Mouse (Mus musculus): ENCODE data around the gene Reep3. TPM values are rescaled to one million over a fixed set of nuclear protein-coding genes. Genes with fewer than 3 reads are reported as not detected.

Reep3 gene
- polyA plus RNA-seq, 1 experiment from 2014 or later = 31.7 TPM

GRCm38 (mm10) chr10:67071389-67071788, 25.4 kb downstream of the Reep3 start:
- no peak overlapping the region for H3K27ac ChIP-seq (replicated peaks)
- no peak for DNase-seq (ENCODE audit: low spot score)
- 88% methylated on average over 4 of the region's 4 CpGs for WGBS
- H3K4me3 ChIP-seq = no peak overlapping the region
- H3K9me3 ChIP-seq (replicated peaks) = peaks cover 8% of the 10 kb centered on the region; the same call in 1 of the 2 replicates
- H3K4me1 ChIP-seq = peaks cover under 1% of the 10 kb centered on the region; the same call in 1 of the 2 replicates
- no peaks in the 10 kb centered on the region for H3K27me3 ChIP-seq (ENCODE audit: low read depth, poor library complexity, severe bottlenecking)
- H3K36me3 ChIP-seq = 0 out of 2 replicates have a peak, but pooled peaks cover 6% of the 10 kb centered on the region

GRCm38 (mm10) chr10:67069013-67069412, 27.7 kb downstream of the Reep3 start:
- 89% methylated on average over 10 of the region's 10 CpGs for WGBS
- peaks cover 9% of the 10 kb centered on the region for H3K4me1 ChIP-seq
- peaks cover 8% of the 10 kb centered on the region; the same call in 1 of the 2 replicates for H3K9me3 ChIP-seq (replicated peaks)
- no peak overlapping the region for H3K27ac ChIP-seq (replicated peaks)
- H3K27me3 ChIP-seq (ENCODE audit: low read depth, poor library complexity, severe bottlenecking) = no peaks in the 10 kb centered on the region
- DNase-seq (ENCODE audit: low spot score) = no peak
- H3K36me3 ChIP-seq = 0 out of 2 replicates have a peak, but pooled peaks cover 6% of the 10 kb centered on the region
- H3K4me3 ChIP-seq = no peak overlapping the region

GRCm38 (mm10) chr10:67066421-67066820, 30.3 kb downstream of the Reep3 start:
- H3K27me3 ChIP-seq (ENCODE audit: low read depth, poor library complexity, severe bottlenecking) = no peaks in the 10 kb centered on the region
- DNase-seq (ENCODE audit: low spot score) = no peak
- H3K4me1 ChIP-seq = peaks cover 17% of the 10 kb centered on the region
- H3K27ac ChIP-seq (replicated peaks) = no peak overlapping the region
- 79% methylated on average over 3 of the region's 3 CpGs for WGBS
- H3K36me3 ChIP-seq = 0 out of 2 replicates have a peak, but pooled peaks cover 6% of the 10 kb centered on the region
- H3K9me3 ChIP-seq (replicated peaks) = peaks cover 3% of the 10 kb centered on the region; the same call in 1 of the 2 replicates
- no peak overlapping the region for H3K4me3 ChIP-seq

- Histone ChIP-seq H3K27me3 (ENCODE audit: low read depth, poor library complexity, severe bottlenecking) (no peaks in the 10 kb centered on the region), H3K4me3 (no peak overlapping the region), H3K36me3 (0 out of 2 replicates have a peak, but pooled peaks cover 6% of the 10 kb centered on the region), H3K27ac (replicated peaks) (peak overlapping the region; percentile 50), H3K9me3 (replicated peaks) (peaks cover 3% of the 10 kb centered on the region; the same call in 1 of the 2 replicates), H3K4me1 (peaks cover 21% of the 10 kb centered on the region)
- WGBS = 62% methylated on average over 5 of the region's 5 CpGs
- DNase-seq (ENCODE audit: low spot score) = no peak
These were observed 30.8 kb downstream of the Reep3 start for GRCm38 (mm10) chr10:67065927-67066326.

- DNase-seq (ENCODE audit: low spot score) = no peak
- Histone ChIP-seq H3K9me3 (replicated peaks) (peaks cover 3% of the 10 kb centered on the region; the same call in 1 of the 2 replicates), H3K27me3 (ENCODE audit: low read depth, poor library complexity, severe bottlenecking) (no peaks in the 10 kb centered on the region), H3K36me3 (0 out of 2 replicates have a peak, but pooled peaks cover 4% of the 10 kb centered on the region), H3K27ac (replicated peaks) (peak overlapping the region; percentile 50; the same call in 1 of the 2 replicates), H3K4me1 (peaks cover 21% of the 10 kb centered on the region), H3K4me3 (no peak overlapping the region)
- 88% methylated on average over 7 of the region's 7 CpGs for WGBS
These were observed 31.4 kb downstream of the Reep3 start for GRCm38 (mm10) chr10:67065277-67065887.

GRCm38 (mm10) chr10:67061823-67062222, 34.9 kb downstream of the Reep3 start:
- Histone ChIP-seq H3K4me1 (peaks cover 21% of the 10 kb centered on the region), H3K27ac (replicated peaks) (0 out of 2 replicates have a peak overlapping the region, but pooled peaks have one; percentile 50), H3K4me3 (no peak overlapping the region), H3K27me3 (ENCODE audit: low read depth, poor library complexity, severe bottlenecking) (no peaks in the 10 kb centered on the region), H3K36me3 (no peaks in the 10 kb centered on the region), H3K9me3 (replicated peaks) (no peaks in the 10 kb centered on the region)
- DNase-seq (ENCODE audit: low spot score) = no peak
- WGBS = 75% methylated on average over 4 of the region's 4 CpGs

- peaks cover 21% of the 10 kb centered on the region for H3K4me1 ChIP-seq
- no peaks in the 10 kb centered on the region for H3K27me3 ChIP-seq (ENCODE audit: low read depth, poor library complexity, severe bottlenecking)
- WGBS = 63% methylated on average over 10 of the region's 10 CpGs
- peak overlapping the region; percentile 43 for H3K27ac ChIP-seq (replicated peaks)
- DNase-seq (ENCODE audit: low spot score) = no peak
- H3K9me3 ChIP-seq (replicated peaks) = no peaks in the 10 kb centered on the region
- no peak overlapping the region for H3K4me3 ChIP-seq
- no peaks in the 10 kb centered on the region for H3K36me3 ChIP-seq
These were observed 35.4 kb downstream of the Reep3 start for GRCm38 (mm10) chr10:67061367-67061801.

GRCm38 (mm10) chr10:67058702-67059101, 38.0 kb downstream of the Reep3 start:
- no peaks in the 10 kb centered on the region for H3K9me3 ChIP-seq (replicated peaks)
- H3K4me3 ChIP-seq = no peak overlapping the region
- no peaks in the 10 kb centered on the region for H3K36me3 ChIP-seq
- no peaks in the 10 kb centered on the region for H3K27me3 ChIP-seq (ENCODE audit: low read depth, poor library complexity, severe bottlenecking)
- WGBS = 88% methylated on average over 6 of the region's 6 CpGs
- H3K27ac ChIP-seq (replicated peaks) = no peak overlapping the region
- no peak for DNase-seq (ENCODE audit: low spot score)
- H3K4me1 ChIP-seq = peaks cover 11% of the 10 kb centered on the region

GRCm38 (mm10) chr10:67058297-67058696, 38.4 kb downstream of the Reep3 start:
- H3K4me3 ChIP-seq = no peak overlapping the region
- no peaks in the 10 kb centered on the region for H3K36me3 ChIP-seq
- 88% methylated on average over 7 of the region's 7 CpGs for WGBS
- H3K9me3 ChIP-seq (replicated peaks) = no peaks in the 10 kb centered on the region
- H3K4me1 ChIP-seq = peaks cover 16% of the 10 kb centered on the region
- H3K27ac ChIP-seq (replicated peaks) = no peak overlapping the region
- DNase-seq (ENCODE audit: low spot score) = no peak
- H3K27me3 ChIP-seq (ENCODE audit: low read depth, poor library complexity, severe bottlenecking) = no peaks in the 10 kb centered on the region

- H3K36me3 ChIP-seq = no peaks in the 10 kb centered on the region
- H3K4me1 ChIP-seq = peaks cover 22% of the 10 kb centered on the region
- no peaks in the 10 kb centered on the region for H3K9me3 ChIP-seq (replicated peaks)
- no peak overlapping the region for H3K4me3 ChIP-seq
- H3K27me3 ChIP-seq (ENCODE audit: low read depth, poor library complexity, severe bottlenecking) = no peaks in the 10 kb centered on the region
- WGBS = 95% methylated on average over 6 of the region's 6 CpGs
- no peak for DNase-seq (ENCODE audit: low spot score)
- no peak overlapping the region for H3K27ac ChIP-seq (replicated peaks)
These were observed 39.0 kb downstream of the Reep3 start for GRCm38 (mm10) chr10:67057696-67058095.

- Histone ChIP-seq H3K9me3 (replicated peaks) (no peaks in the 10 kb centered on the region), H3K27me3 (ENCODE audit: low read depth, poor library complexity, severe bottlenecking) (no peaks in the 10 kb centered on the region), H3K36me3 (no peaks in the 10 kb centered on the region), H3K27ac (replicated peaks) (no peak overlapping the region), H3K4me1 (peaks cover 26% of the 10 kb centered on the region), H3K4me3 (no peak overlapping the region)
- no peak for DNase-seq (ENCODE audit: low spot score)
These were observed 39.5 kb downstream of the Reep3 start for GRCm38 (mm10) chr10:67057208-67057607.

- H3K4me3 ChIP-seq = no peak overlapping the region
- no peak for DNase-seq (ENCODE audit: low spot score)
- 0 out of 2 replicates have a peak overlapping the region, but pooled peaks have one; percentile 6 for H3K27ac ChIP-seq (replicated peaks)
- H3K36me3 ChIP-seq = no peaks in the 10 kb centered on the region
- H3K9me3 ChIP-seq (replicated peaks) = no peaks in the 10 kb centered on the region
- no peaks in the 10 kb centered on the region for H3K27me3 ChIP-seq (ENCODE audit: low read depth, poor library complexity, severe bottlenecking)
- peaks cover 20% of the 10 kb centered on the region for H3K4me1 ChIP-seq
- WGBS = 74% methylated on average over 17 of the region's 17 CpGs
These were observed 40.6 kb downstream of the Reep3 start for GRCm38 (mm10) chr10:67055867-67056856.

Measured in midbrain, embryonic 10.5 days (tissue).